Mouse (Mus musculus): ENCODE data around the gene Rnf7. TPM values are rescaled to one million over a fixed set of nuclear protein-coding genes. Genes with fewer than 3 reads are reported as not detected.
"Not testable (repeated sequence)": the region's sequence is repeated elsewhere in the genome, so short reads cannot be mapped to it uniquely, and the experiment has no call there.

The Rnf7 gene
- polyA plus RNA-seq, 1 experiment from 2014 or later, result 196 TPM

- H3K4me3 ChIP-seq, result no peak overlapping the region
- no peak overlapping the region for H3K4me2 ChIP-seq
- H3K36me3 ChIP-seq, result no peaks in the 10 kb centered on the region
- no peaks in the 10 kb centered on the region for H3K27me3 ChIP-seq
- H3K4me1 ChIP-seq, result peaks cover 15% of the 10 kb centered on the region
- no peak overlapping the region for H3K9ac ChIP-seq
- no peaks in the 10 kb centered on the region for H3K9me3 ChIP-seq
- no peak overlapping the region for H3K27ac ChIP-seq
- ATAC-seq (ENCODE audit: insufficient number of reproducible peaks, low FRiP score, low TSS enrichment, low read depth), result no peak
- WGBS, result 75% methylated on average over 6 of the region's 6 CpGs
Observed at GRCm38 (mm10) chr9:96502856-96503610, 24.6 kb upstream of the Rnf7 start.

- Histone ChIP-seq H3K9ac (no peak overlapping the region), H3K27ac (no peak overlapping the region), H3K4me1 (peaks cover 14% of the 10 kb centered on the region), H3K9me3 (no peaks in the 10 kb centered on the region), H3K27me3 (no peaks in the 10 kb centered on the region), H3K4me2 (no peak overlapping the region), H3K36me3 (no peaks in the 10 kb centered on the region), H3K4me3 (no peak overlapping the region)
- 46% methylated on average over 7 of the region's 7 CpGs for WGBS
- no peak for ATAC-seq (ENCODE audit: insufficient number of reproducible peaks, low FRiP score, low TSS enrichment, low read depth)
Observed at GRCm38 (mm10) chr9:96501217-96501616, 22.7 kb upstream of the Rnf7 start.

- Histone ChIP-seq H3K4me2 (no peak overlapping the region; the same call in 1 of the 2 replicates), H3K9ac (no peak overlapping the region), H3K27me3 (no peaks in the 10 kb centered on the region), H3K4me3 (no peak overlapping the region), H3K27ac (no peak overlapping the region), H3K9me3 (no peaks in the 10 kb centered on the region), H3K36me3 (no peaks in the 10 kb centered on the region), H3K4me1 (peaks cover 4% of the 10 kb centered on the region)
- WGBS, result 11% methylated on average over 3 of the region's 3 CpGs
- ATAC-seq (ENCODE audit: insufficient number of reproducible peaks, low FRiP score, low TSS enrichment, low read depth), result no peak
Observed at GRCm38 (mm10) chr9:96493212-96493611, 14.7 kb upstream of the Rnf7 start.

- Histone ChIP-seq H3K27me3 (no peaks in the 10 kb centered on the region), H3K36me3 (no peaks in the 10 kb centered on the region), H3K4me3 (no peak overlapping the region), H3K4me1 (peaks cover 4% of the 10 kb centered on the region), H3K9me3 (no peaks in the 10 kb centered on the region), H3K27ac (no peak overlapping the region), H3K4me2 (no peak overlapping the region), H3K9ac (no peak overlapping the region)
- ATAC-seq (ENCODE audit: insufficient number of reproducible peaks, low FRiP score, low TSS enrichment, low read depth), result no peak
- WGBS, result 42% methylated on average over 12 of the region's 12 CpGs
Observed at GRCm38 (mm10) chr9:96491810-96492209, 13.3 kb upstream of the Rnf7 start.

- H3K27me3 ChIP-seq; H3K9me3 ChIP-seq; H3K4me1 ChIP-seq; H3K4me2 ChIP-seq; ATAC-seq (ENCODE audit: insufficient number of reproducible peaks, low FRiP score, low TSS enrichment, low read depth); H3K4me3 ChIP-seq; H3K36me3 ChIP-seq; H3K27ac ChIP-seq; H3K9ac ChIP-seq: not testable (repeated sequence)
- 95% methylated on average over 5 of the region's 5 CpGs for WGBS
Observed at GRCm38 (mm10) chr9:96487869-96488268, 9.4 kb upstream of the Rnf7 start.

GRCm38 (mm10) chr9:96483648-96484047, 5.2 kb upstream of the Rnf7 start:
- no peak overlapping the region for H3K4me2 ChIP-seq
- WGBS, result 54% methylated on average over 2 of the region's 2 CpGs
- H3K4me1 ChIP-seq, result 0 out of 2 replicates have a peak, but pooled peaks cover under 1% of the 10 kb centered on the region
- H3K4me3 ChIP-seq, result no peak overlapping the region
- H3K9me3 ChIP-seq, result no peaks in the 10 kb centered on the region
- no peak for ATAC-seq (ENCODE audit: insufficient number of reproducible peaks, low FRiP score, low TSS enrichment, low read depth)
- no peaks in the 10 kb centered on the region for H3K36me3 ChIP-seq
- no peak overlapping the region for H3K27ac ChIP-seq
- no peaks in the 10 kb centered on the region for H3K27me3 ChIP-seq
- H3K9ac ChIP-seq, result no peak overlapping the region

- no peak overlapping the region for H3K4me2 ChIP-seq
- 0 out of 2 replicates have a peak, but pooled peaks cover 2% of the 10 kb centered on the region for H3K4me1 ChIP-seq
- H3K4me3 ChIP-seq, result no peak overlapping the region
- H3K9me3 ChIP-seq, result no peaks in the 10 kb centered on the region
- ATAC-seq (ENCODE audit: insufficient number of reproducible peaks, low FRiP score, low TSS enrichment, low read depth), result no peak
- H3K27ac ChIP-seq, result no peak overlapping the region
- H3K36me3 ChIP-seq, result no peaks in the 10 kb centered on the region
- no peak overlapping the region for H3K9ac ChIP-seq
- 67% methylated on average over 3 of the region's 3 CpGs for WGBS
- no peaks in the 10 kb centered on the region for H3K27me3 ChIP-seq
Observed at GRCm38 (mm10) chr9:96483028-96483427, 4.6 kb upstream of the Rnf7 start.

GRCm38 (mm10) chr9:96472356-96472755, 6.1 kb downstream of the Rnf7 start:
- H3K4me3 ChIP-seq, result no peak overlapping the region
- H3K36me3 ChIP-seq, result peaks cover 32% of the 10 kb centered on the region
- no peak overlapping the region for H3K4me2 ChIP-seq
- H3K4me1 ChIP-seq, result peaks cover 24% of the 10 kb centered on the region
- ATAC-seq (ENCODE audit: insufficient number of reproducible peaks, low FRiP score, low TSS enrichment, low read depth), result no peak
- no peaks in the 10 kb centered on the region for H3K9me3 ChIP-seq
- H3K27me3 ChIP-seq, result no peaks in the 10 kb centered on the region
- H3K9ac ChIP-seq, result no peak overlapping the region
- WGBS, result 34% methylated on average over 3 of the region's 3 CpGs
- no peak overlapping the region; the same call in 1 of the 2 replicates for H3K27ac ChIP-seq

- not testable (repeated sequence) for H3K9ac ChIP-seq; H3K27me3 ChIP-seq; H3K4me2 ChIP-seq; ATAC-seq (ENCODE audit: insufficient number of reproducible peaks, low FRiP score, low TSS enrichment, low read depth); H3K4me3 ChIP-seq; H3K27ac ChIP-seq; H3K9me3 ChIP-seq
- H3K36me3 ChIP-seq, result peaks cover 38% of the 10 kb centered on the region
- peaks cover 17% of the 10 kb centered on the region for H3K4me1 ChIP-seq
- 90% methylated on average over 4 of the region's 4 CpGs for WGBS
Observed at GRCm38 (mm10) chr9:96471681-96472080, 6.8 kb downstream of the Rnf7 start.

- WGBS, result 88% methylated on average over 8 of the region's 8 CpGs
- Histone ChIP-seq H3K27ac (no peak overlapping the region), H3K4me1 (peaks cover 8% of the 10 kb centered on the region; the same call in 1 of the 2 replicates), H3K9me3 (no peaks in the 10 kb centered on the region), H3K36me3 (peaks cover 43% of the 10 kb centered on the region), H3K4me2 (no peak overlapping the region), H3K4me3 (no peak overlapping the region), H3K27me3 (no peaks in the 10 kb centered on the region), H3K9ac (no peak overlapping the region)
- no peak for ATAC-seq (ENCODE audit: insufficient number of reproducible peaks, low FRiP score, low TSS enrichment, low read depth)
Observed at GRCm38 (mm10) chr9:96470266-96470974, 8.1 kb downstream of the Rnf7 start.

- Histone ChIP-seq H3K4me2 (no peak overlapping the region), H3K4me3 (no peak overlapping the region), H3K36me3 (peaks cover 42% of the 10 kb centered on the region), H3K27me3 (no peaks in the 10 kb centered on the region), H3K9me3 (no peaks in the 10 kb centered on the region), H3K27ac (no peak overlapping the region), H3K9ac (no peak overlapping the region), H3K4me1 (peaks cover 8% of the 10 kb centered on the region; the same call in 1 of the 2 replicates)
- no peak for ATAC-seq (ENCODE audit: insufficient number of reproducible peaks, low FRiP score, low TSS enrichment, low read depth)
- WGBS, result 43% methylated on average over 8 of the region's 8 CpGs
Observed at GRCm38 (mm10) chr9:96469556-96470265, 8.8 kb downstream of the Rnf7 start.

GRCm38 (mm10) chr9:96463708-96464107, 14.8 kb downstream of the Rnf7 start:
- no peaks in the 10 kb centered on the region for H3K4me1 ChIP-seq
- ATAC-seq (ENCODE audit: insufficient number of reproducible peaks, low FRiP score, low TSS enrichment, low read depth), result no peak
- 79% methylated on average over 10 of the region's 10 CpGs for WGBS
- no peak overlapping the region for H3K4me3 ChIP-seq
- no peaks in the 10 kb centered on the region for H3K27me3 ChIP-seq
- H3K9me3 ChIP-seq, result peaks cover 3% of the 10 kb centered on the region; the same call in 1 of the 2 replicates
- H3K9ac ChIP-seq, result no peak overlapping the region
- H3K4me2 ChIP-seq, result no peak overlapping the region
- no peak overlapping the region for H3K27ac ChIP-seq
- peaks cover 41% of the 10 kb centered on the region for H3K36me3 ChIP-seq

Measured in limb, embryonic 15.5 days (tissue).